Mouse (Mus musculus) MEL (cell line): Measurements from ENCODE around the gene Vegfa. TPM values are rescaled to one million over a fixed set of nuclear protein-coding genes. Genes with fewer than 3 reads are reported as not detected.

Experiments
- DNase-seq: peaks from one replicate; pipeline ENCODE4 v3.0.0; 2011; ENCODE audit warnings: low read depth, low spot score
- H3K27ac ChIP-seq: 2 replicates; pipeline ENCODE4 v1.5.1; 2012; ENCODE audit warnings: low read depth, mild to moderate bottlenecking, control low read depth, low read length, moderate library complexity; ENCODE audit not compliant: control insufficient read depth
- H3K27me3 ChIP-seq, 2 experiments: fragments of 150-350 bp in 1 of 2; sonication (generic) in 1 of 2; 2 replicates each; pipeline ENCODE4 v1.6.1; 2012; ENCODE audit warnings: low read length in 2 of 2, mild to moderate bottlenecking in 2 of 2, improper control_type of control experiment in 1 of 2, moderate library complexity in 1 of 2; ENCODE audit not compliant: insufficient read depth in 2 of 2, control insufficient read depth in 1 of 2
- H3K36me3 ChIP-seq, 2 experiments: 2 replicates each; pipeline ENCODE4 v1.6.1; 2012 to 2014; ENCODE audit warnings: low read length in 2 of 2, improper control_type of control experiment in 1 of 2, inconsistent platforms in 1 of 2, mild to moderate bottlenecking in 1 of 2; ENCODE audit not compliant: insufficient read depth in 2 of 2, control insufficient read depth in 1 of 2
- H3K4me1 ChIP-seq, 2 experiments: fragments of 150-350 bp in 1 of 2; sonication (generic) in 1 of 2; 2 replicates each; pipeline ENCODE4 v1.6.1; 2012; ENCODE audit warnings: low read length in 2 of 2, improper control_type of control experiment in 1 of 2, mild to moderate bottlenecking in 1 of 2; ENCODE audit not compliant: insufficient read depth in 2 of 2, control insufficient read depth in 1 of 2
- H3K4me3 ChIP-seq, 2 experiments: fragments of 150-350 bp in 1 of 2; sonication (generic) in 1 of 2; 2 replicates each; pipeline ENCODE4 v1.5.1; 2012; ENCODE audit warnings: low read depth in 2 of 2, low read length in 2 of 2, mild to moderate bottlenecking in 2 of 2, moderate library complexity in 2 of 2, control low read depth in 1 of 2, improper control_type of control experiment in 1 of 2; ENCODE audit not compliant: control insufficient read depth in 1 of 2, insufficient read depth in 1 of 2
- H3K79me2 ChIP-seq: 2 replicates; pipeline ENCODE4 v1.6.1; 2012; ENCODE audit warnings: mild to moderate bottlenecking, low read length, moderate library complexity; ENCODE audit not compliant: control insufficient read depth, poor library complexity, insufficient read depth
- H3K9ac ChIP-seq: 2 replicates; pipeline ENCODE4 v1.6.1; 2012; ENCODE audit warnings: low read depth, mild to moderate bottlenecking, control low read depth, low read length, moderate library complexity; ENCODE audit not compliant: control insufficient read depth, poor library complexity, severe bottlenecking
- H3K9me3 ChIP-seq: fragments of 150-350 bp; sonication (generic); replicated peaks from 2 replicates; pipeline ENCODE4 v1.6.1; 2012; ENCODE audit warnings: mild to moderate bottlenecking, low read length, improper control_type of control experiment, moderate library complexity; ENCODE audit not compliant: insufficient read depth
- BHLHE40 ChIP-seq: IDR thresholded peaks from 2 replicates; pipeline ENCODE4 v1.6.1; 2012; ENCODE audit warnings: low read depth, mild to moderate bottlenecking, inconsistent platforms, low read length, improper control_type of control experiment, borderline replicate concordance
- CHD1 ChIP-seq: IDR thresholded peaks from 2 replicates; pipeline ENCODE4 v1.6.1; 2012; ENCODE audit warnings: low read depth, mild to moderate bottlenecking, inconsistent platforms, low read length, improper control_type of control experiment
- CHD2 ChIP-seq: IDR thresholded peaks from 2 replicates; pipeline ENCODE4 v1.6.1; 2011; ENCODE audit warnings: low read length, improper control_type of control experiment
- CTCF ChIP-seq, 3 experiments: IDR thresholded peaks in 2 of 3; conservative IDR thresholded peaks in 1 of 3; 2 replicates each; pipeline ENCODE4 v1.5.1; 2011 to 2012; ENCODE audit warnings: low read length in 3 of 3, low read depth in 2 of 3, mild to moderate bottlenecking in 2 of 3, improper control_type of control experiment in 1 of 3, inconsistent platforms in 1 of 3, mixed read lengths in 1 of 3, moderate library complexity in 1 of 3; ENCODE audit not compliant: control insufficient read depth in 1 of 3, insufficient read depth in 1 of 3, poor library complexity in 1 of 3, severe bottlenecking in 1 of 3
- E2F4 ChIP-seq: IDR thresholded peaks from 2 replicates; pipeline ENCODE4 v1.6.1; 2011; ENCODE audit warnings: low read depth, low read length, improper control_type of control experiment, borderline replicate concordance
- ETS1 ChIP-seq: IDR thresholded peaks from 2 replicates; pipeline ENCODE4 v1.6.1; 2012; ENCODE audit warnings: low read depth, mild to moderate bottlenecking, inconsistent platforms, low read length, improper control_type of control experiment, moderate library complexity
- GABPA ChIP-seq: IDR thresholded peaks from 2 replicates; pipeline ENCODE4 v1.6.1; 2012; ENCODE audit warnings: low read depth, mild to moderate bottlenecking, inconsistent platforms, low read length, improper control_type of control experiment, moderate library complexity
- GATA1 ChIP-seq: IDR thresholded peaks from 2 replicates; pipeline ENCODE4 v1.6.1; 2011; ENCODE audit warnings: low read depth, low read length, improper control_type of control experiment
- HCFC1 ChIP-seq: IDR thresholded peaks from 2 replicates; pipeline ENCODE4 v1.6.1; 2012; ENCODE audit warnings: low read depth, mild to moderate bottlenecking, inconsistent platforms, low read length, improper control_type of control experiment, moderate library complexity
- JUND ChIP-seq: IDR thresholded peaks from 2 replicates; pipeline ENCODE4 v1.6.1; 2011; ENCODE audit warnings: low read depth, mild to moderate bottlenecking, improper control_type of control experiment, low read length
- MAX ChIP-seq: IDR thresholded peaks from 2 replicates; pipeline ENCODE4 v1.6.1; 2011; ENCODE audit warnings: low read length, improper control_type of control experiment
- MAZ ChIP-seq: IDR thresholded peaks from 2 replicates; pipeline ENCODE4 v1.6.1; 2012; ENCODE audit warnings: low read depth, mild to moderate bottlenecking, inconsistent platforms, low read length, improper control_type of control experiment
- MEF2A ChIP-seq: IDR thresholded peaks from 2 replicates; pipeline ENCODE4 v1.6.1; 2014; ENCODE audit warnings: low read depth, mild to moderate bottlenecking, inconsistent platforms, low read length, improper control_type of control experiment; ENCODE audit not compliant: poor library complexity, insufficient replicate concordance, severe bottlenecking; ENCODE audit errors: extremely low read depth
- MXI1 ChIP-seq: IDR thresholded peaks from 2 replicates; pipeline ENCODE4 v1.6.1; 2011; ENCODE audit warnings: mild to moderate bottlenecking, low read depth, low read length, improper control_type of control experiment
- MYB ChIP-seq: IDR thresholded peaks from 2 replicates; pipeline ENCODE4 v1.6.1; 2011; ENCODE audit warnings: mild to moderate bottlenecking, low read depth, low read length, improper control_type of control experiment
- MYC ChIP-seq: IDR thresholded peaks from 2 replicates; pipeline ENCODE4 v1.6.1; 2011; ENCODE audit warnings: low read depth, mild to moderate bottlenecking, low read length, improper control_type of control experiment, moderate library complexity
- NELFE ChIP-seq: IDR thresholded peaks from 2 replicates; pipeline ENCODE4 v1.6.1; 2011; ENCODE audit warnings: low read depth, low read length, improper control_type of control experiment
- NRF1 ChIP-seq: IDR thresholded peaks from 2 replicates; pipeline ENCODE4 v1.6.1; 2014; ENCODE audit warnings: low read depth, mild to moderate bottlenecking, inconsistent platforms, low read length, improper control_type of control experiment, moderate library complexity; ENCODE audit not compliant: poor library complexity, insufficient read depth, severe bottlenecking
- POLR2AphosphoS2 ChIP-seq: IDR thresholded peaks from 2 replicates; pipeline ENCODE4 v1.6.1; 2011; ENCODE audit warnings: low read length, improper control_type of control experiment
- POLR2AphosphoS5 ChIP-seq: IDR thresholded peaks from 2 replicates; pipeline ENCODE4 v1.6.1; 2012; ENCODE audit warnings: low read depth, borderline replicate concordance, mild to moderate bottlenecking, inconsistent platforms, low read length, moderate library complexity, mixed read lengths
- RAD21 ChIP-seq: IDR thresholded peaks from 2 replicates; pipeline ENCODE4 v1.6.1; 2011; ENCODE audit warnings: mild to moderate bottlenecking, low read depth, low read length, improper control_type of control experiment
- RCOR1 ChIP-seq: IDR thresholded peaks from 2 replicates; pipeline ENCODE4 v1.6.1; 2012; ENCODE audit warnings: low read depth, mild to moderate bottlenecking, inconsistent platforms, low read length, improper control_type of control experiment
- SIN3A ChIP-seq: IDR thresholded peaks from 2 replicates; pipeline ENCODE4 v1.6.1; 2012; ENCODE audit warnings: low read length, improper control_type of control experiment, inconsistent platforms
- SMC3 ChIP-seq: IDR thresholded peaks from 2 replicates; pipeline ENCODE4 v1.6.1; 2011; ENCODE audit warnings: low read depth, low read length, improper control_type of control experiment
- TCF12 ChIP-seq: IDR thresholded peaks from 2 replicates; pipeline ENCODE4 v1.6.1; 2014; ENCODE audit warnings: low read depth, mild to moderate bottlenecking, inconsistent platforms, low read length, improper control_type of control experiment, moderate library complexity
- UBTF ChIP-seq: IDR thresholded peaks from 2 replicates; pipeline ENCODE4 v1.6.1; 2012; ENCODE audit warnings: low read depth, mild to moderate bottlenecking, inconsistent platforms, low read length, improper control_type of control experiment, moderate library complexity, borderline replicate concordance; ENCODE audit not compliant: insufficient read depth
- USF1 ChIP-seq: IDR thresholded peaks from 2 replicates; pipeline ENCODE4 v1.6.1; 2014; ENCODE audit warnings: low read depth, mild to moderate bottlenecking, inconsistent platforms, low read length, improper control_type of control experiment, moderate library complexity
- USF2 ChIP-seq, 2 experiments: IDR thresholded peaks; 2 replicates each; pipeline ENCODE4 v1.6.1; 2011 to 2012; ENCODE audit warnings: improper control_type of control experiment in 2 of 2, low read length in 2 of 2, borderline replicate concordance in 1 of 2, inconsistent platforms in 1 of 2, low read depth in 1 of 2, mild to moderate bottlenecking in 1 of 2; ENCODE audit not compliant: insufficient read depth in 1 of 2
- ZKSCAN1 ChIP-seq: IDR thresholded peaks from 2 replicates; pipeline ENCODE4 v1.6.1; 2012; ENCODE audit warnings: low read depth, mild to moderate bottlenecking, inconsistent platforms, low read length, improper control_type of control experiment, moderate library complexity
- ZMIZ1 ChIP-seq: IDR thresholded peaks from 2 replicates; pipeline ENCODE4 v1.6.1; 2012; ENCODE audit warnings: low read depth, mild to moderate bottlenecking, inconsistent platforms, low read length, improper control_type of control experiment, moderate library complexity
- ZNF384 ChIP-seq: IDR thresholded peaks from 2 replicates; pipeline ENCODE4 v1.6.1; 2012; ENCODE audit warnings: low read depth, mild to moderate bottlenecking, inconsistent platforms, low read length, improper control_type of control experiment
- polyA plus RNA-seq, 2 experiments: library from polyadenylated mRNA; stranded (reverse) in 1 of 2; unstranded in 1 of 2; fragments of >175 nt in 1 of 2; fragments of >200 nt in 1 of 2; gene quantifications; 2 replicates each; pipeline versions ENCODE4 v1.2.1 to v1.2.4; 2012; ENCODE audit warnings: low replicate concordance in 2 of 2, low read depth in 1 of 2; ENCODE audit not compliant: insufficient read length in 2 of 2, insufficient read depth in 1 of 2, missing spikeins in 1 of 2
- total RNA-seq: library from RNA; depleted of rRNA; stranded (reverse); fragments of 300-350 nt; gene quantifications from 2 replicates; pipeline ENCODE4 v1.2.3, GENCODE M21; 2012

Gene Vegfa
- total and polyA plus RNA-seq, 3 experiments = 16.1 to 38.6 TPM; not detected in 1

DNA sequence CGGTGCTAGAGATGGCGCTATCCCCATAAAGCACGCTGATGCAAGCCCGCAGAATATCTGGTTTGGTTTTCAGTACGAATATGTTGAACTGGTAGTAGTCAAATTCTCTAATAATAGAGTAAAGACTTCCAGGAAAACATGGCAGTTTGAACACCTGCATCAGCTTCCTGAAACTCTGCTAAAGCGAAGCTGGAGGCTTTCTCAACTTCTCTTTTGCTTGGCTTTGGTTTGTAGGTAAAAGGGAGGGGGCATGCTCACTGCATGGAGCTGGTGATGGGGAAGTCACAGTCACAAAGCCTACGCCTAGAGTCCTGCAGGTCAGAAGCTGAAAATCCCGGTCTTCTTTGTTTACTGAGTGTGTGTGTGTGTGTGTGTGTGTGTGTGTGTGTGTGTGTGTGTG, 13.6 kb upstream of the Vegfa start (continued):
- TF ChIP-seq RCOR1 (peak; percentile 58), ZKSCAN1 (no peak), MAX (no peak), SMC3 (no peak), ETS1 (peak; percentile 53; the same call in 1 of the 2 replicates), USF2 (IDR thresholded peaks at IDR 0.05; ENCODE audit: borderline replicate concordance in 1 of 2, insufficient read depth in 1 of 2, low read depth in 1 of 2, low read length in 2 of 2) (no peak), TCF12 (peak; percentile 38; the same call in 1 of the 2 replicates), CHD1 (no peak), MEF2A (no peak), USF1 (no peak), NELFE (no peak), SIN3A (no peak), GABPA (no peak), CTCF (IDR thresholded peaks at IDR 0.05 in 2 of 3, conservative IDR thresholded peaks at IDR 0.05 in 1 of 3; ENCODE audit: control insufficient read depth in 1 of 3, insufficient read depth in 1 of 3, low read depth in 2 of 3, low read length in 3 of 3, poor library complexity in 1 of 3, severe bottlenecking in 1 of 3) (no peak), POLR2AphosphoS2 (no peak), NRF1 (no peak), MXI1 (peak; percentile 45; the same call in 1 of the 2 replicates), BHLHE40 (no peak), GATA1 (no peak), ZNF384 (no peak)
- TF ChIP-seq, all 39 proteins: peak for 9

DNA sequence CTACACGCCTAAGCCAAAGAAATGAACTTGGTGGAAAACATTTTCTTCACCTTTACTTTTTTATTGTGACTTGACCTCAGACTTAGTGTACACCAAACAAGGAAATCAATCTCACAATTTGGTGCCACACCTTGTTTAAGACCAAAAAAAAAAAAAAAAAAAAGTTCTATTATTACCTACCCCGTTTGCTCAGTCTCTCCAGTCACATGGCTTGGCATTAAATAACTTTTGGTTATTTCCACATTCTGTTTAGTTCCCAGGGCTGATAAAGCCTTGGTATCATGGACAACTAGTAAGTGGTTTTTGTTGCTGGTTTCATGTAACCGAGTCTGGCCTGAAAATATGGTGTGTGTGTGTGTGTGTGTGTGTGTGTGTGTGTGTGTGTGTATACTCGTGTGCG, 12.8 kb upstream of the Vegfa start:
- H3K27me3 ChIP-seq = no peaks in the 10 kb centered on the region
- peak; percentile 39 for DNase-seq
- H3K79me2 ChIP-seq = no peaks in the 10 kb centered on the region; the same call in 1 of the 2 replicates
- H3K27ac ChIP-seq = peak overlapping the region; percentile 41; the same call in 1 of the 2 replicates
- H3K9ac ChIP-seq = no peak overlapping the region
- H3K4me3 ChIP-seq = no peak overlapping the region
- peaks cover 0 to 24% of the 10 kb centered on the region in 2 experiments; a peak in 2 of 4 replicates for H3K36me3 ChIP-seq
- no peaks in the 10 kb centered on the region for H3K9me3 ChIP-seq
- H3K4me1 ChIP-seq = peaks cover 29 to 35% of the 10 kb centered on the region in 2 experiments
- TF ChIP-seq MAX = no peak
- no peak for TF ChIP-seq MYB
- TF ChIP-seq NRF1 = no peak
- TF ChIP-seq SIN3A = 0 out of 2 replicates have a peak, but pooled peaks have one; percentile 20
- TF ChIP-seq ZMIZ1 = no peak
- TF ChIP-seq MAZ = no peak
- TF ChIP-seq MYC = no peak
- no peak for TF ChIP-seq NELFE
- TF ChIP-seq CHD2 = no peak
- TF ChIP-seq RAD21 = no peak
- no peak for TF ChIP-seq POLR2AphosphoS2
- no peak for TF ChIP-seq BHLHE40
- TF ChIP-seq E2F4 = no peak
- no peak for TF ChIP-seq RCOR1
- TF ChIP-seq MEF2A = no peak
- TF ChIP-seq HCFC1 = no peak
- TF ChIP-seq CHD1 = 0 out of 2 replicates have a peak, but pooled peaks have one; percentile 19
- TF ChIP-seq GATA1 = no peak
- no peak for TF ChIP-seq UBTF
- no peak for TF ChIP-seq MXI1
- no peak for TF ChIP-seq SMC3
- no peak for TF ChIP-seq GABPA
- peak; percentile 83 for TF ChIP-seq USF1
- TF ChIP-seq USF2 (IDR thresholded peaks at IDR 0.05; ENCODE audit: borderline replicate concordance in 1 of 2, insufficient read depth in 1 of 2, low read depth in 1 of 2, low read length in 2 of 2) = 0 out of 4 replicates have a peak, but pooled peaks of 1 of the 2 experiments have one; percentile 30
- no peak for TF ChIP-seq JUND
- no peak for TF ChIP-seq POLR2AphosphoS5
